Comparison of ENCODE assay signal across 16 mouse cellular contexts in genomic region chr16:87988805-87989204, GRCm38 (mm10).
A peak's percentile ranks its signal among the peaks of the same experiment; 100 is the strongest.
DNase-seq lines count a peak whose midpoint lies in the region; ATAC-seq and TF ChIP-seq lines count a peak whose summit lies in the region.
"Had no signal": no experiment of that assay in that cellular context is flagged by ENCODE, and none has a peak within 500 bp of the region (broad histone marks: within the 10 kb centered on the region; RNA-seq: fewer than 3 reads in every experiment).

No protein-coding gene starts in this region.

- TF ChIP-seq CTCF in cerebellum, adult 2 months (IDR thresholded peaks at IDR 0.05; ENCODE audit: borderline replicate concordance, insufficient read depth, low read depth, low read length) = no peak

- DNase-seq in embryonic facial prominence, embryonic 11.5 days (ENCODE audit: low spot score) = peak; percentile 9
- no peak for DNase-seq in embryonic facial prominence, embryonic 10.5 days (ENCODE audit: low spot score)
- DNase-seq in forebrain, embryonic 11.5 days (ENCODE audit: low spot score) = peak; percentile 55
- peak; percentile 56 for DNase-seq in hindbrain, embryonic 14.5 days (ENCODE audit: low spot score)
- DNase-seq in midbrain, embryonic 14.5 days = peak; percentile 73
- DNase-seq in heart, adult 18-20 months = no peak
- DNase-seq in heart, postnatal 14 days = no peak
- DNase-seq in cerebellum, adult 2 months = no peak
- DNase-seq: adrenal gland, postnatal 10 days; gastrocnemius, postnatal 25 days; heart, postnatal 36 days; kidney, adult 18-20 months; kidney, postnatal 25 days; thymus, adult 2 months had no signal

- no peaks in the 10 kb centered on the region for H3K36me3 ChIP-seq in embryonic facial prominence, embryonic 11.5 days (replicated peaks; ENCODE audit: control insufficient read depth, insufficient read depth, low read depth, low read length)
- no peaks in the 10 kb centered on the region for H3K36me3 ChIP-seq in embryonic facial prominence, embryonic 10.5 days (replicated peaks)
- no peaks in the 10 kb centered on the region for H3K36me3 ChIP-seq in forebrain, embryonic 11.5 days (ENCODE audit: control insufficient read depth, insufficient read depth, low read length)
- H3K36me3 ChIP-seq in hindbrain, embryonic 14.5 days (replicated peaks; ENCODE audit: control insufficient read depth, insufficient read depth) = no peaks in the 10 kb centered on the region
- no peaks in the 10 kb centered on the region for H3K36me3 ChIP-seq in midbrain, embryonic 14.5 days (ENCODE audit: control insufficient read depth, insufficient read depth, low read length)
- H3K36me3 ChIP-seq: lung, embryonic 15.5 days had no signal

- no peak for TF ChIP-seq POLR2A in cerebellum, adult 2 months (IDR thresholded peaks at IDR 0.05; ENCODE audit: borderline replicate concordance, insufficient read depth, low read length)

- no peak overlapping the region for H3K4me3 ChIP-seq in embryonic facial prominence, embryonic 11.5 days (ENCODE audit: low read depth, low read length)
- no peak overlapping the region for H3K4me3 ChIP-seq in embryonic facial prominence, embryonic 10.5 days
- no peak overlapping the region for H3K4me3 ChIP-seq in forebrain, embryonic 11.5 days (ENCODE audit: low read depth, low read length)
- no peak overlapping the region for H3K4me3 ChIP-seq in hindbrain, embryonic 14.5 days (replicated peaks; ENCODE audit: low read length)
- no peak overlapping the region for H3K4me3 ChIP-seq in midbrain, embryonic 14.5 days (replicated peaks; ENCODE audit: low read depth, low read length)
- H3K4me3 ChIP-seq in cerebellum, adult 2 months (replicated peaks; ENCODE audit: insufficient read depth, low read depth, low read length) = no peak overlapping the region
- H3K4me3 ChIP-seq: lung, embryonic 15.5 days had no signal

- 49% methylated on average over 2 of the region's 2 CpGs for WGBS in embryonic facial prominence, embryonic 11.5 days
- WGBS in embryonic facial prominence, embryonic 10.5 days = 53% methylated on average over 2 of the region's 2 CpGs
- 20% methylated on average over 2 of the region's 2 CpGs for WGBS in forebrain, embryonic 11.5 days
- 17% methylated on average over 2 of the region's 2 CpGs for WGBS in hindbrain, embryonic 14.5 days
- 4% methylated on average over 2 of the region's 2 CpGs for WGBS in midbrain, embryonic 14.5 days
- 16% methylated on average over 2 of the region's 2 CpGs for WGBS in cerebellum, adult 2 months

- no peak overlapping the region for H3K4me2 ChIP-seq in embryonic facial prominence, embryonic 11.5 days (ENCODE audit: low read depth, low read length)
- no peak overlapping the region for H3K4me2 ChIP-seq in forebrain, embryonic 11.5 days (ENCODE audit: low read depth, low read length, severe bottlenecking)
- no peak overlapping the region for H3K4me2 ChIP-seq in hindbrain, embryonic 14.5 days (replicated peaks)
- H3K4me2 ChIP-seq in midbrain, embryonic 14.5 days (ENCODE audit: low read length) = no peak overlapping the region
- H3K4me2 ChIP-seq: heart, embryonic 11.5 days; lung, embryonic 15.5 days had no signal

- H3K27me3 ChIP-seq in embryonic facial prominence, embryonic 11.5 days (ENCODE audit: control insufficient read depth, insufficient read depth, low read length) = no peaks in the 10 kb centered on the region
- no peaks in the 10 kb centered on the region for H3K27me3 ChIP-seq in embryonic facial prominence, embryonic 10.5 days (replicated peaks; ENCODE audit: low read depth, poor library complexity, severe bottlenecking)
- H3K27me3 ChIP-seq in forebrain, embryonic 11.5 days (ENCODE audit: control insufficient read depth, insufficient read depth, low read length) = no peaks in the 10 kb centered on the region
- H3K27me3 ChIP-seq in hindbrain, embryonic 14.5 days (ENCODE audit: control insufficient read depth, insufficient read depth, low read length) = no peaks in the 10 kb centered on the region
- no peaks in the 10 kb centered on the region for H3K27me3 ChIP-seq in midbrain, embryonic 14.5 days (ENCODE audit: control insufficient read depth, insufficient read depth, low read length)
- no peaks in the 10 kb centered on the region for H3K27me3 ChIP-seq in cerebellum, adult 2 months (ENCODE audit: control insufficient read depth, insufficient read depth, low read length)
- H3K27me3 ChIP-seq: lung, embryonic 15.5 days had no signal

- no peaks in the 10 kb centered on the region for H3K4me1 ChIP-seq in embryonic facial prominence, embryonic 11.5 days (ENCODE audit: control insufficient read depth, insufficient read depth, low read length)
- no peaks in the 10 kb centered on the region for H3K4me1 ChIP-seq in embryonic facial prominence, embryonic 10.5 days
- H3K4me1 ChIP-seq in forebrain, embryonic 11.5 days (replicated peaks; ENCODE audit: control insufficient read depth, insufficient read depth, low read length) = no peaks in the 10 kb centered on the region
- H3K4me1 ChIP-seq in hindbrain, embryonic 14.5 days (replicated peaks; ENCODE audit: control insufficient read depth, insufficient read depth, low read length) = peaks cover 8% of the 10 kb centered on the region
- no peaks in the 10 kb centered on the region for H3K4me1 ChIP-seq in midbrain, embryonic 14.5 days (ENCODE audit: control insufficient read depth, insufficient read depth, low read length)
- no peaks in the 10 kb centered on the region for H3K4me1 ChIP-seq in cerebellum, adult 2 months (ENCODE audit: control insufficient read depth, insufficient read depth, low read length)
- H3K4me1 ChIP-seq: lung, embryonic 15.5 days had no signal

- no peak overlapping the region for H3K27ac ChIP-seq in embryonic facial prominence, embryonic 11.5 days (replicated peaks; ENCODE audit: low read depth, low read length)
- H3K27ac ChIP-seq in embryonic facial prominence, embryonic 10.5 days (replicated peaks) = no peak overlapping the region
- H3K27ac ChIP-seq in forebrain, embryonic 11.5 days (ENCODE audit: low read depth, low read length) = no peak overlapping the region
- no peak overlapping the region for H3K27ac ChIP-seq in hindbrain, embryonic 14.5 days
- H3K27ac ChIP-seq in midbrain, embryonic 14.5 days (replicated peaks; ENCODE audit: low read depth, low read length) = no peak overlapping the region
- no peak overlapping the region for H3K27ac ChIP-seq in cerebellum, adult 2 months (ENCODE audit: insufficient read depth, low read length)
- H3K27ac ChIP-seq: lung, embryonic 15.5 days had no signal

- H3K9ac ChIP-seq in embryonic facial prominence, embryonic 11.5 days (replicated peaks; ENCODE audit: low read length) = no peak overlapping the region
- no peak overlapping the region for H3K9ac ChIP-seq in forebrain, embryonic 11.5 days (ENCODE audit: low read length)
- no peak overlapping the region for H3K9ac ChIP-seq in hindbrain, embryonic 14.5 days
- no peak overlapping the region for H3K9ac ChIP-seq in midbrain, embryonic 14.5 days (replicated peaks; ENCODE audit: low read length)
- H3K9ac ChIP-seq: lung, embryonic 15.5 days had no signal

- ATAC-seq in embryonic facial prominence, embryonic 11.5 days (replicated peaks; ENCODE audit: insufficient number of reproducible peaks, low FRiP score, low TSS enrichment, low read depth) = no peak
- peak; percentile 93 for ATAC-seq in forebrain, embryonic 11.5 days (replicated peaks; ENCODE audit: low FRiP score)
- ATAC-seq in hindbrain, embryonic 14.5 days (ENCODE audit: low FRiP score) = peak; percentile 43; the same call in 1 of the 2 replicates
- peak; percentile 68; the same call in 1 of the 2 replicates for ATAC-seq in midbrain, embryonic 14.5 days (ENCODE audit: low FRiP score, low TSS enrichment)

- intact Hi-C loops in heart, postnatal 14 days (cut with DNase I) = no loop called here

- H3K9me3 ChIP-seq in embryonic facial prominence, embryonic 11.5 days (replicated peaks; ENCODE audit: control insufficient read depth, low read length) = no peaks in the 10 kb centered on the region
- no peaks in the 10 kb centered on the region for H3K9me3 ChIP-seq in embryonic facial prominence, embryonic 10.5 days
- no peaks in the 10 kb centered on the region for H3K9me3 ChIP-seq in forebrain, embryonic 11.5 days (ENCODE audit: control insufficient read depth, low read length)
- no peaks in the 10 kb centered on the region for H3K9me3 ChIP-seq in hindbrain, embryonic 14.5 days (ENCODE audit: control insufficient read depth, low read length)
- H3K9me3 ChIP-seq in midbrain, embryonic 14.5 days (ENCODE audit: control insufficient read depth, low read length) = no peaks in the 10 kb centered on the region
- H3K9me3 ChIP-seq: lung, embryonic 15.5 days had no signal

Comparison
In these comparisons a context has a peak if more than half of its experiments do, and no peak if none do; other contexts are left out.
1. DNase-seq: peak in embryonic facial prominence, embryonic 11.5 days (single experiment), forebrain, embryonic 11.5 days (single experiment), hindbrain, embryonic 14.5 days (single experiment) and midbrain, embryonic 14.5 days (single experiment); none in embryonic facial prominence, embryonic 10.5 days (single experiment), heart, adult 18-20 months (0 of 2), heart, postnatal 14 days (0 of 2) and cerebellum, adult 2 months (0 of 2).